Mouse (Mus musculus) cerebellum, adult (tissue): ENCODE data around the gene Gfy.
A peak's percentile ranks its signal among the peaks of the same experiment; 100 is the strongest.

ENCODE experiments used
- ATAC-seq: cut with Nextera tagmentation; 2 replicates; pipeline ENCODE4 v1.9.2; 2017; ENCODE audit warnings: mild to moderate bottlenecking, moderate library complexity, mixed read lengths; ENCODE audit not compliant: insufficient number of reproducible peaks, low FRiP score, low TSS enrichment

The Gfy gene

DNA sequence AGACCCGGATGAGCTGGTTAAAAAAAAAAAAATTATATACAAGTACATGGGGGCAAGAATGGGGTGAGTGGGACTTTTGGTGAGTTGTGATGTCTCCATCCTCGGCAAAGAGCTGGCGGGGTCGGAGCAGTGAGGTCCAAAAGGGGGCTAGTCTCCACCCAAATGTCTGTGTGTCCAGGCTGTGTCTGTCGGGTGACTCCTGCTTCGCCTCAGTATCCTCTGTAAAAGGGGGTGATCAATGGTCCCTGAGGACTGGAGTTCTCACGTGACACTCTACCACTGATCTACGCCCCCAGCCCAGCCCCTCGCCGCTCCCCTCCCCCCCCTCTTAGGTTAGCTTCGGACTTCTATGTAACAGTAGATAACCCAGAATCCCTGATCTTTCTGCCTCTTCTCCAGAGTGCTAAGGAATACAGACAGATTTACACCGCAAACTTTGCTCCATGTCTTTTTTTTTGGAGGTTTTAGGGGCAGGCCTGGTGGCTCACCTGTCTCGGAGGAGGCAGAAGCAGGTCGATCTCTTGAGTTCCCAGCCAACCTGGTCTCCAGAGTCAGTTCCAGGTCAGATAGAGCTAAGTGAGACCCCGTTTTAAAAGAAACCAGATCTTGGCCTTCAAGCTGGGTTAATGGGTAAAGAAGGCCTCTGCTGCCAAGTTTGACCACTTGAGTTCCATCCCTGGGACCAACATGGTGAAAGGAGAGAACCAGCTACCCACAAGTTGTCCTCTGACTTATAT lies 49.4 kb downstream of the Gfy start:
- no peak for ATAC-seq

DNA sequence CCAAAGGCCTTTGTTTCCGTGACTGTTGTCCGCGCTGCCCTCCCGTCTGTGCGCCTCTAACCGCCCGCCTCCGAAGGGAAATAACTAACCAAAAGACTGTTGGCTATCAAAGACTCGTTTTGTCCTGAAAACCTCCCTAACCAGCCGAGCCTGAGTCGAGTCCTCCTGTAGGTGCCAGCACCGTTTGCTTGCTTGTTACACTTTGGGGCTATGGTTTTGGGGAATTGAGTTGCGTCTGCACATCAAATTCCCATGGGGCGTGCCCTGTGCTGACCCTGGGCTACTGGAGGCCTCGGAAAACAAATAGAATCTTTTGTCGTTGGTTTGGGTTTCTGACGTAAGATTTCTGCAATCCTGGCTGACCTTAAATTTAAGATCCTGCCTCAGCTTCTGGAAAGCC lies 50.1 kb downstream of the Gfy start:
- no peak for ATAC-seq

DNA sequence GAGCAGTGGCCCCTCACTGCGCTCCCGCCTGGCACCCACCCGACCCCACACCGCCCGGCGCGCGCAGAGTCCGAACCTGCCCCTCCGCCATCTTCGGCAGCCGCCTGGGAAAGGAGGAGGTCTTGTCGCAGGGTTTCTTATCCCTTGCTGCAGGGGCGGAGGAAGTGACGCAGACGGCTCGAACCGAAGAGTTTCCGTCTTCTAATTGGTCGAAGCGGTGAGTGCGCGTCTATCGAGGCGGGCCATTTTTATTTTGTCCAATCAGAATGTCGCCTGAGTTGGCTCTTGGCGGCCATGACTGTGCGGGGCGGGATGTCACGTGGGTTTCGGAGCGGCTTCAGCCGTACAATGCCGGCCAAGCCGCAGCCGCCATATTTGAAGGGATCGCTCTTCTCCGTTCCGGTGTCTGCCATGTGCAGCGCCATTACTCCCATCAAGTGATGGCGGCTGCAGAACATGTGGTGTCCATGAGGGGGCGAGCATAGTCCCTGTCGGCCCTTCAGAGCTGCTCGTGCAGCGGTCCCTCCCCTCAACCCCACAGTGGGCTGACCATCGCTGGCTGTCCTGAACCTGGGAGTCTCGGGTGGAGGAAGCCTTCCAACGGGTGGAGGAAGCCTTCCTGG lies 50.6 kb downstream of the Gfy start, which contains the start of gene Rpl13a:
Gene Rpl13a, minus strand, starts transcription at position 138 of the 623 bp plus-strand sequence.
- ATAC-seq = peak; percentile 85

DNA sequence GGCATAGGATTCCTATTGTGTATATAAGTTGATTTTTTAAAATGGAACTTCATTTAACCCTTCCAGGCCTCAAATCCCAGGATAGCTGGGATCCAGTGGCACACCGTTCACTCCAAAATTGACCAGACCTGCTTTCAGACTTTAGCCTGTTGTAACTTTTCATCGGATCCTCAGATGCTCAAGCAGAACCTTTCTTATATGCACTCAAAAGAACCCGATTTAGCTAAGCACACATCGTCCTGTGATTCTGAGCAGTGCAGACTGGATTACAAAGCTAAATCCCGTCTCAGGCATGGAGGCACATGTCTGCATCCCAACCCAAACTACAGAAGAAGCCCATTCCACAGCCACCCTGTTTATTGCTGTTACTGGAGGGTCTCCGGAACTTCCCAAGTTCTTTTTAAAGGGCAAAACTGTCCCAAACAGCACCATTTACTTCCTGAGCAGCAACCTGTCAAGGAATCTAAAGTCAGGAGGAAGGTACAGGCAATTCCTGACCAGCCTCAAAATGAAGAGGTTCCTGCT lies 51.6 kb downstream of the Gfy start:
- no peak for ATAC-seq

DNA sequence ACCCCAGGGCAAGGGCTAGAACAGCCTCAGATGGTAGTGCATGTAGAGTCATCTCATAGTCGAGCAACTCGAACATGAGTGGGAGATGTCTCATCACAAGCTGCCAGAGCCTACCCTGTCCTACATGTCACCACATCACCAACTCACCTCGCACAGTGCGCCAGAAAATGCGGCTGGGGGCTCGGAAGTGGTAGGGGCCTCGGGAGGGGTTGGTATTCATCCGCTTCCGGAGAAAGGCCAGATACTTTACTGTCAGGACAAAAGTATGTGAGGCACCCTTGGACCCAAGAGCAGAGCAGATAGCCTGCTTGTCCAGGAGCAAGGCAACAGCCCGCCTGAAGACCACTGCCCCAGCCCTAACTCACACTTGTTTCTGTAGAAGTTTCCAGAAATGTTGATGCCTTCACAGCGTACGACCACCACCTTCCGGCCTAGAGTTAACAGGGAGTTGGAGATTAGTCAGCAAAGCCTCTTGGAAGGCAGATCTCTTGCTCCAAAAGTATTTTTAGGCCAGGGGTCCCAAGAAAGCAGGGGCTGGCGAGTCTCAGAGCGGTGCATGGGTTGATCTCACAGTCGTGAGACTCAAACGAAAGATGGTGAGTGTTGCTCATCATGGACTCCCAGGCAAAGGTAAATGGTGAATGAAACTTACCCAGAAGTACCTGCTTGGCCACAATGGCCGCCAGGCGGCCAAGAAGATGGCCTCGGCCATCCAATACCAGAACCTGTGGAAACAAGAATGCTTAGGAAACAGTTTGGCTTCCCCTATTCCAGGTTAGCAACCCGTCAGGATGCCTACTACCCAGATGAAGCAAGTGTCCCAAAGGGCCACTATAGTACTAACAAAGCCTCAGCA lies 52.3 kb downstream of the Gfy start:
- ATAC-seq = no peak
